Mouse (Mus musculus) liver, adult (tissue): ENCODE results near the gene Ippk.

Experiments used
- GATA4 ChIP-seq: IDR thresholded peaks from 2 replicates; pipeline ENCODE4 v1.6.1; 2014; ENCODE audit warnings: mild to moderate bottlenecking, low read length; ENCODE audit not compliant: insufficient replicate concordance

Ippk gene

GRCm38 (mm10) chr13:49400139-49400538 is 20.9 kb upstream of the Ippk start:
- TF ChIP-seq GATA4 = no peak

DNA sequence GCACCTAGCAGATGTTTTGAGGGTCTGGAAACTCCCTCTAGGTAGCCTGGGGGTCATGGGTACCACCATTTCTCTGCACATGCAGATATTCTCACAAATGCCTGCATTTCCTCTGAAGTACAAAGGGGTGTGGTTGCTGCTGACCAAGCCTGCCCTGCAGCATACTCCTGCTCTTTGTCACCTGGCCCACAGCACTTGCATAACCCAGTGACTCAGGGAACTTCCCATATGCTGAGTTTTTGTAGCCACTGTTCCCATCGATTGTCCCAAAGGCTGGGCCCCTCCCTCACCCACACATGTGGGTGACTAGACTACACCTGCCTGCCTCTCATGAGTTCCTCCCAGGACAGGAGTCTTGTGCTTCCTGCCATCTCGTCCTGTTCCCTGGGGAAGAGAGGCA is 18.4 kb upstream of the Ippk start:
- TF ChIP-seq GATA4 = no peak

GRCm38 (mm10) chr13:49407795-49408194 is 13.3 kb upstream of the Ippk start:
- no peak for TF ChIP-seq GATA4

DNA sequence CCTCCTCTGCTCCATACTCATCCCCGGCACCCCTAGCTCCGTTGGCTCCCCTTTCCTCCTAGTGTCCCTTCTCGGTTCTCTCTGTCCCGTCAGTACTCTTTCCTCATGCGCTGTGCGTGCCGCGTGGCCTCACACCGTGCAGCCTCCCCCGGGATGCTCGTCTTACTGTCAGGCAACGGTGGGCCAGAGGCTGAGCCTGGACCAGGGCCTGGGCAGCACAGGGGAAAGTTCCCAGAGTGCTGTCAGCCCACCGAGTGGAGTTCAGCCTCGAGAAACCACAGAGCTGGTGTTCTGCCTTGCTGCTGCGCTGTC is 513 bp downstream of the Ippk start:
- no peak for TF ChIP-seq GATA4

DNA sequence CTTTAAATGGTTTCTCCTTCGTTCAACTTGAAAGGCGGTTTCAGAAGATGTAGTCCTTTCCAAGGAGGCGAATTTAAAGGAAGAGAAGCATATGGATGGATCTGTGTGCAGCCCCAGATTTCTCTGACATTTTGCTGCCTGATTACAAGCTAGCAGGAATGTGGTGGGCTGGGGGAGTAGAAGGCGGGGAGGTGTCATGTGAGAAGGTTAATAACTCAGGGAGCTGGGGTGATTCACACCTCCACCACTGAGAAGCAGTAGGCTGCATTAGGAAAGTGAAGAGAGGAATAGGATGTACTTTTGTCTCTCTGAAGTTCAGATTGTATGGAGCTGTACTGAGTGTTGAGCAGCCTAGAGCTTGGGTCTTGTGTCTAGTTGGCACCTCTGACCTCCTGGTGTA is 910 bp downstream of the Ippk start:
- no peak for TF ChIP-seq GATA4

DNA sequence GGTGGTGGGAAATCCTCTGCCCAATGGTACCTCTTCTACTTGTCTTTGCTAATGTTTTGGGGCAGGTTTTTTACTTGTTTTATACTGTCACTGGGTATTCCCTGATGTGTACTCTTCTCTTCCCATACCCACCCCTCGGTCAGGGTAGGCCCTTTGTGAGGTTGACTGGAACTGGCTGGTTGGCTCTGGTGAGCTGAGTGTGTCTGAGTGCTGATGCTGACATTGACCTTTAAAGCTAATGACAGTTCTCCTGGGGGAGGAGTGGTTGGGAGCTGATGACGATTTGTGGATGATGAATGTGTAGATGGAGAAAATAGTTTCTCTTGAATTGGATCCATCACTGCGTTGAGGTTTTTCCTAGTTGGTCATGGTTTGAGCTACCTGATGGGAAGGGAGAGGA is 5.7 kb downstream of the Ippk start:
- TF ChIP-seq GATA4 = no peak

GRCm38 (mm10) chr13:49428042-49428675 is 7.1 kb downstream of the Ippk start:
- no peak for TF ChIP-seq GATA4

DNA sequence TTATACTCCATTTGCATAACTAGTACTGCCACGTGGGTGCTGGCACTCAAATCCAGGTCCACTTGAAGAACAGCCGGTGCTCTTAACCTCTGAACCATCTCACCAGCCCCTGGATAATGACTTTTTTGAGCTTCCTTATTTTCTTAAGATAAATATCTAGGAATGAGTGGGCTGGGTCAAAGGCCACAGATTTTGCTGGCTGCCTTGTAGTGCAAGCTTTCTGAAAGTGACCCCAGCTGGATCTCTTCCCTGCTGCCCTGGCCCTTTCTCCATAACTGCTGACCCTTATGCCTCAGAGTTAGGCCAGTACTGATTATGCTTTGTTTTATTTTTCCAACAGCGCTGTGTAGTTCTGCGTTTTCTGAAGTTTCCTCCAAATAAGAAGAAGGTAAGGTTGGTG is 9.5 kb downstream of the Ippk start:
- no peak for TF ChIP-seq GATA4

GRCm38 (mm10) chr13:49433268-49434029 is 12.4 kb downstream of the Ippk start:
- no peak for TF ChIP-seq GATA4

GRCm38 (mm10) chr13:49435745-49436144 is 14.7 kb downstream of the Ippk start:
- no peak for TF ChIP-seq GATA4

GRCm38 (mm10) chr13:49436170-49436569 is 15.1 kb downstream of the Ippk start:
- TF ChIP-seq GATA4 = no peak

DNA sequence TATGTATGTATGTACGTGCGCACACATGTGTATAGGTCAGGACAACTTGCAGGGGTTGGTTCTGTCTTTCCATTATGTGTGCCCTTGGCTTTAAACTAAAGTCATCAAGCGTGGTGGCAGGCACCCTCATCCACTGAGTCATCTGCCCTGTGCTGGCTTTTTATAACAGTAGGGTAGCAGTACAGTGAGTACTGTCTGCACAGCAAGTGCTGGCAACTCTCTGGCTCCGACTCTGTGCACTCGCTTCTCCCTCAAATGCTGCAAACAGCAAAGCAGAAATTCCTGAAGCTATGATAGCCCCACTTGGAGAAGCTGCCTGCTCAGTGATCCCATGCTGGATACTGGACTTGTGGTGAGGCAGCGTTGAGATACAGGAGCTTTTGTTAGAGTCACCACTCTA is 23.4 kb downstream of the Ippk start:
- no peak for TF ChIP-seq GATA4

DNA sequence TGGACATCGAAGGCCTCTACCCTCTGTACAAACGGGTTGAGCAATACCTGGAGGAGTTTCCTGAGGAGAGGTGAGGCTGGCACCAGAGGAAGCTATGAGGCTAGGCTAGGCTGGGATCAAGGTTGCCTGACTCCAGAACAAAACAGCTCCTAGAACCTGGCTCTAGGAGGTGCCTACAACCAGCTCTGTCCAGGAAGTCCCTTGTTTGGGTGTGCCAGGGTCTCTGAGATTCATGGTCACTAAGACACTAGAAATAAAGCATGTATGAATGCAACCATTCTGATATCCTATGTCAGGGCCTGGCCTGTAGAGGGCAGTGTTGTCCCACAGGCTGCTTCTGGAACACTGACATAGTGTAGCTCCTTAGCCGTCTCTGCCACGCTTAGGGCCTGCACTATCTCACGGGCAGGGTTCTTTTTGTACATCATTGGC is 28.3 kb downstream of the Ippk start:
- no peak for TF ChIP-seq GATA4

DNA sequence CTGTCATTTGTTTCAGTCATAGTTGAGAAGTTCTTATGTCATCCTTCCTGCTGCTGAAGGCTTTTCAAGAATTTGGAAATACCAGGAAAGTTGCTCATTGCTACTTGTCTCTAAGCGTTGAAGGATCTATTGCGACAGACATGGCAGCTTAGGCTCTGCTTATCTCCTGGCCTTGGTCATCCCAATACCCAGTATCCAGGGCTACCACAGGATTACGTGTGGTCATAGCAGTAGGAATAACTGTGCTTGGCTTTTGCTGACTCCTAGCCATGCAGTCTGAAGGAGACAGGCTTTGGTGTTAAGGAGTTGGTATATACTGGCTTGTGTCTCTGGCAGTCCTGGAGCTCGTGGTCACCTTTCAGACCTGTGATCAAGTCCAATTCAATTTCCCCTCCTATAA is 39.2 kb downstream of the Ippk start:
- no peak for TF ChIP-seq GATA4

DNA sequence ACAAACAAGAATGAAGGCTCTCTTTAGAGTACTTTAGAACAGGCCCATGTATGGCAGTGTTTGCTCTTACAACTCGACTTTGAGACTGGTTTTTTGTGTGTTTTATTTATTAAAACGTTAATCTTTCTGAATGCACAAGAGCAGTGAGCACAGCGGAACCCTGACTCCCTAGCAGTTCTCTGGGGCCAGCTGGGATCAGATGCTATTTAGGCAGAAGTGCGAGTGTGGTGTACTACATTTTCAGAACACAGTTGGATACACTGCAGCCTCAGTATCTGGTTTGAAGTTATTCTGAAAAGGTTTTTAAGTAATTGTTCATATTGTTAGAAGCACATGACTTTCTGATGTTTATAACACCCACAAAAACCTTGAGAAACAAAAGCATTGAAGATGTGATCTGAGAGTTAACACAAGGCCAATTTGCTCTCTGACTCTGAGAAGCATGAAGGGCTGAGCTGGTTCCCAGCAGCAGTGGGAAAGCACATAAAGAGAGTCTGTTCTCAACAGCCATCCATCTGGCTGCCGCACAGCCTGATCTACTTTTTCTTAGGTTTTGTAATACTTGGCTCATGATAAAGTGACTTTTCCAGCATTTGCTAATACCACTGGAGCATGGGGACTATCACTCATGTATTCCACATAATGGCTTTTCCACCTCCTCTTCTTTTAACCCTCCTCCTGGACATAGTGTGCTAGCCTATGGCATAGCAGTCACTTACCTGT is 39.8 kb downstream of the Ippk start:
- no peak for TF ChIP-seq GATA4

- no peak for TF ChIP-seq GATA4
These were observed 40.5 kb downstream of the Ippk start for GRCm38 (mm10) chr13:49461458-49462132.
